Mouse (Mus musculus): ENCODE measurements around the gene Arhgap10. TPM values are rescaled to one million over a fixed set of nuclear protein-coding genes. Genes with fewer than 3 reads are reported as not detected.

Arhgap10 gene
- total and polyA plus RNA-seq, 2 experiments from 2014 or later, result 23.6 to 33.3 TPM

- peak; percentile 15; the same call in 1 of the 2 replicates for ATAC-seq (ENCODE audit: insufficient read depth, low read depth)
- WGBS, result 49% methylated on average over 4 of the region's 4 CpGs
- Histone ChIP-seq H3K27me3 (ENCODE audit: control insufficient read depth, insufficient read depth, low read length) (no peaks in the 10 kb centered on the region), H3K4me1 (ENCODE audit: control insufficient read depth, insufficient read depth) (peaks cover 87% of the 10 kb centered on the region), H3K27ac (ENCODE audit: low read depth) (peak overlapping the region; percentile 90), H3K9me3 (replicated peaks; ENCODE audit: control insufficient read depth, low read length) (no peaks in the 10 kb centered on the region), H3K4me3 (ENCODE audit: low read depth, low read length) (no peak overlapping the region), H3K9ac (replicated peaks; ENCODE audit: low read depth, low read length) (no peak overlapping the region), H3K36me3 (replicated peaks; ENCODE audit: control insufficient read depth, insufficient read depth, low read length) (no peaks in the 10 kb centered on the region), H3K4me2 (ENCODE audit: low read depth, low read length) (no peak overlapping the region)
- peak; percentile 53 for DNase-seq (ENCODE audit: low spot score)
- no peak for TF ChIP-seq EP300 (IDR thresholded peaks at IDR 0.05; ENCODE audit: low read depth)
- TF ChIP-seq CTCF (IDR thresholded peaks at IDR 0.05; ENCODE audit: low read depth), result no peak
These were observed 27.5 kb downstream of the Arhgap10 start for GRCm38 (mm10) chr8:77490095-77490781.

- Histone ChIP-seq H3K36me3 (replicated peaks; ENCODE audit: control insufficient read depth, insufficient read depth, low read length) (no peaks in the 10 kb centered on the region), H3K4me3 (ENCODE audit: low read depth, low read length) (no peak overlapping the region), H3K9ac (replicated peaks; ENCODE audit: low read depth, low read length) (no peak overlapping the region), H3K27me3 (ENCODE audit: control insufficient read depth, insufficient read depth, low read length) (no peaks in the 10 kb centered on the region), H3K27ac (ENCODE audit: low read depth) (peak overlapping the region; percentile 40; the same call in 1 of the 2 replicates), H3K4me1 (ENCODE audit: control insufficient read depth, insufficient read depth) (peaks cover 87% of the 10 kb centered on the region), H3K4me2 (ENCODE audit: low read depth, low read length) (no peak overlapping the region), H3K9me3 (replicated peaks; ENCODE audit: control insufficient read depth, low read length) (no peaks in the 10 kb centered on the region)
- 96% methylated on average over 6 of the region's 6 CpGs for WGBS
- no peak for TF ChIP-seq CTCF (IDR thresholded peaks at IDR 0.05; ENCODE audit: low read depth)
- no peak for TF ChIP-seq EP300 (IDR thresholded peaks at IDR 0.05; ENCODE audit: low read depth)
- ATAC-seq (ENCODE audit: insufficient read depth, low read depth), result no peak
- DNase-seq (ENCODE audit: low spot score), result no peak
These were observed 28.5 kb downstream of the Arhgap10 start for GRCm38 (mm10) chr8:77489235-77489634.

- peak overlapping the region; percentile 72 for H3K27ac ChIP-seq (ENCODE audit: low read depth)
- TF ChIP-seq CTCF (IDR thresholded peaks at IDR 0.05; ENCODE audit: low read depth) (no peak), EP300 (IDR thresholded peaks at IDR 0.05; ENCODE audit: low read depth) (no peak)
- no peaks in the 10 kb centered on the region for H3K36me3 ChIP-seq (replicated peaks; ENCODE audit: control insufficient read depth, insufficient read depth, low read length)
- H3K9me3 ChIP-seq (replicated peaks; ENCODE audit: control insufficient read depth, low read length), result no peaks in the 10 kb centered on the region
- no peaks in the 10 kb centered on the region for H3K27me3 ChIP-seq (ENCODE audit: control insufficient read depth, insufficient read depth, low read length)
- no peak for DNase-seq (ENCODE audit: low spot score)
- no peak overlapping the region for H3K4me3 ChIP-seq (ENCODE audit: low read depth, low read length)
- peaks cover 86% of the 10 kb centered on the region for H3K4me1 ChIP-seq (ENCODE audit: control insufficient read depth, insufficient read depth)
- H3K9ac ChIP-seq (replicated peaks; ENCODE audit: low read depth, low read length), result no peak overlapping the region
- WGBS, result 30% methylated on average over 4 of the region's 4 CpGs
- H3K4me2 ChIP-seq (ENCODE audit: low read depth, low read length), result no peak overlapping the region
- ATAC-seq (ENCODE audit: insufficient read depth, low read depth), result no peak
These were observed 29.5 kb downstream of the Arhgap10 start for GRCm38 (mm10) chr8:77488215-77488606.

GRCm38 (mm10) chr8:77487590-77488214 is 30.1 kb downstream of the Arhgap10 start:
- peaks cover 84% of the 10 kb centered on the region for H3K4me1 ChIP-seq (ENCODE audit: control insufficient read depth, insufficient read depth)
- ATAC-seq (ENCODE audit: insufficient read depth, low read depth), result no peak
- DNase-seq (ENCODE audit: low spot score), result no peak
- H3K4me2 ChIP-seq (ENCODE audit: low read depth, low read length), result no peak overlapping the region
- H3K36me3 ChIP-seq (replicated peaks; ENCODE audit: control insufficient read depth, insufficient read depth, low read length), result no peaks in the 10 kb centered on the region
- no peak overlapping the region for H3K4me3 ChIP-seq (ENCODE audit: low read depth, low read length)
- peak overlapping the region; percentile 72 for H3K27ac ChIP-seq (ENCODE audit: low read depth)
- H3K27me3 ChIP-seq (ENCODE audit: control insufficient read depth, insufficient read depth, low read length), result no peaks in the 10 kb centered on the region
- WGBS, result 47% methylated on average over 10 of the region's 10 CpGs
- H3K9ac ChIP-seq (replicated peaks; ENCODE audit: low read depth, low read length), result no peak overlapping the region
- H3K9me3 ChIP-seq (replicated peaks; ENCODE audit: control insufficient read depth, low read length), result no peaks in the 10 kb centered on the region
- TF ChIP-seq EP300 (IDR thresholded peaks at IDR 0.05; ENCODE audit: low read depth) (no peak), CTCF (IDR thresholded peaks at IDR 0.05; ENCODE audit: low read depth) (no peak)

- H3K4me3 ChIP-seq (ENCODE audit: low read depth, low read length), result no peak overlapping the region
- peaks cover 87% of the 10 kb centered on the region for H3K4me1 ChIP-seq (ENCODE audit: control insufficient read depth, insufficient read depth)
- no peak overlapping the region for H3K27ac ChIP-seq (ENCODE audit: low read depth)
- TF ChIP-seq CTCF (IDR thresholded peaks at IDR 0.05; ENCODE audit: low read depth), result no peak
- no peak for TF ChIP-seq EP300 (IDR thresholded peaks at IDR 0.05; ENCODE audit: low read depth)
- 62% methylated on average over 2 of the region's 2 CpGs for WGBS
- no peak for DNase-seq (ENCODE audit: low spot score)
- H3K4me2 ChIP-seq (ENCODE audit: low read depth, low read length), result no peak overlapping the region
- H3K9me3 ChIP-seq (replicated peaks; ENCODE audit: control insufficient read depth, low read length), result no peaks in the 10 kb centered on the region
- H3K36me3 ChIP-seq (replicated peaks; ENCODE audit: control insufficient read depth, insufficient read depth, low read length), result no peaks in the 10 kb centered on the region
- no peak overlapping the region for H3K9ac ChIP-seq (replicated peaks; ENCODE audit: low read depth, low read length)
- no peaks in the 10 kb centered on the region for H3K27me3 ChIP-seq (ENCODE audit: control insufficient read depth, insufficient read depth, low read length)
- ATAC-seq (ENCODE audit: insufficient read depth, low read depth), result no peak
These were observed 31.0 kb downstream of the Arhgap10 start for GRCm38 (mm10) chr8:77486749-77487148.

Data from heart, postnatal 0 days (tissue).